Mouse (Mus musculus) megakaryocyte, embryonic 14.5 days (primary cell): ENCODE measurements around the gene Sorbs1.

Experiments used
- FLI1 ChIP-seq: IDR thresholded peaks from 2 replicates; pipeline ENCODE4 v1.6.1; 2012; ENCODE audit warnings: low read length, inconsistent platforms, mixed read lengths
- GATA1 ChIP-seq: IDR thresholded peaks from 3 replicates; pipeline ENCODE4 v1.6.1; 2012; ENCODE audit warnings: mixed read lengths, low read length, inconsistent platforms, borderline replicate concordance

DNA sequence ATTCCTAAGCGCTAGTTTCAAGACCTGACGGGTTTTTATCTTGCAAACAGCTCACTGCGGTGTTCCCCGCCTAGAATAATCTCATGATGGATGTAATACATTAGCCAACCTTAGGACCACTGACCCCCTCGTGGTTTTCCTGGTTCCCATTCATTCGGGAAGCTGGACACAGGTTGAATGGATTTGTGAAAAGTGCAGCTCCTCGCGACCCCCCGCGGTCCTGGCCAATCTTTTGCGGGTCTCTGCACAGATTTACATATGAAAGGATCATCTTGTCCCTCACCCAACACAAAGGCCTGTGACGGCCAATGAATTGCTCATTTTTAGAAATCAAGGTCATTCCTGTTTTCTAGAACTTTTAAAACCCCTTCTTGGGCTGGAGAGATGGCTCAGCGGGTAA is 240.9 kb downstream of the Sorbs1 start:
- TF ChIP-seq FLI1, result no peak
- TF ChIP-seq GATA1, result no peak
